Mouse (Mus musculus): Measurements from ENCODE around the gene Gm9046.

- TF ChIP-seq CTCF (IDR thresholded peaks at IDR 0.05; ENCODE audit: extremely low read depth, insufficient read depth, low read length) (no peak), POLR2A (IDR thresholded peaks at IDR 0.05; ENCODE audit: extremely low read depth, insufficient read depth, low read length) (no peak)
Observed at GRCm38 (mm10) chr10:118369518-118369917, 26.5 kb upstream of the Gm9046 start.

All from cortical plate, adult 2 months (tissue).